Mouse (Mus musculus) spleen, adult 2 months (tissue): Measurements from ENCODE around the gene Tm9sf4.

Experiments
- CTCF ChIP-seq: fragments of 200-500 bp; IDR thresholded peaks from 2 replicates; pipeline ENCODE4 v1.5.1; 2011; ENCODE audit warnings: mild to moderate bottlenecking, inconsistent platforms; ENCODE audit not compliant: insufficient read depth, insufficient read length, insufficient replicate concordance; ENCODE audit errors: extremely low read depth
- POLR2A ChIP-seq: fragments of 200-500 bp; IDR thresholded peaks from 2 replicates; pipeline ENCODE4 v1.6.1; 2011; ENCODE audit warnings: low read depth, low read length, inconsistent platforms

DNA sequence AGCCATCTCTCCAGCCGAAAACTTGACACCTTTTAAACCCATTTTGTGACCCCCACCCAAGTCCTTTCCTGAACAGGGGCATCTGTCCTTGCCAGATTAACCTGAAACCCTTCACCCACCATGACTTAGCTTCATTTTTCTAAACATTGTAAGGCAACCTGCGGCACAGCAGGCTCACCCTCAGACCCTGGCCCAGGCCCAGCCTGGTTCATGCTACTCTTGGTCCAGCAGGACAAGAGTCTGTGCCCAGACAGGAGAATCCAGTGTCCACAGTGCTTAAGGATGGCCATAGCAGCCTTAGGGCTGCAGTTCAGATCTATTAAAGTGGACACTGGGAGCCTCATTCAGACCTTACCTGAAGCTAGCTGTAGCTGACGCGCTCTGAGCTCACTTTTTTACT lies 52.2 kb downstream of the Tm9sf4 start:
- TF ChIP-seq CTCF (no peak), POLR2A (no peak)
